Mouse (Mus musculus) urinary bladder, postnatal 10 days (tissue): ENCODE results near the gene 2310057M21Rik.

Experiments
- DNase-seq: peaks from one replicate; pipeline ENCODE4 v3.0.0; 2022; ENCODE audit warnings: low spot score

Gene 2310057M21Rik

DNA sequence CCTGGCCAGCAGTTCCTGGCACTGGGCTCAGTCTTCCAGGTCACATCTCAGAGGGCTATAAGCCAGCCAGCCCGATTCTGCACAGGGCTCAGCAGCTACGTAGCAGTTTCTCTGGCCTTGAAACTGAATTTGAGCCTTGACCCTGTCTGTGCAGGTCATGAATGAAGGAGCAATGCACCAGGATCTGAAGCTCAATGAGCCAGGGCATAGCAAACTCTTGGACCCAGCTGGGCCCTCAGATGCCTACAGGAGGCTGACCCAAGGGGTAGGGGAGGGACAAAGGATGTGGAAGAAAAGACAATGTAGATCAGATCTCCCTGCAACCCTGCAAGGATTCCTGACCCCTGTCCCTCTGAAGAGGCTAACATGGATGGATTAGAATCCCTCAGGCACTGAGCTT, 40.4 kb downstream of the 2310057M21Rik start, which contains the start of gene Cuzd1:
Gene Cuzd1, minus strand, starts transcription at position 101 of the 400 bp plus-strand sequence.
- no peak for DNase-seq

DNA sequence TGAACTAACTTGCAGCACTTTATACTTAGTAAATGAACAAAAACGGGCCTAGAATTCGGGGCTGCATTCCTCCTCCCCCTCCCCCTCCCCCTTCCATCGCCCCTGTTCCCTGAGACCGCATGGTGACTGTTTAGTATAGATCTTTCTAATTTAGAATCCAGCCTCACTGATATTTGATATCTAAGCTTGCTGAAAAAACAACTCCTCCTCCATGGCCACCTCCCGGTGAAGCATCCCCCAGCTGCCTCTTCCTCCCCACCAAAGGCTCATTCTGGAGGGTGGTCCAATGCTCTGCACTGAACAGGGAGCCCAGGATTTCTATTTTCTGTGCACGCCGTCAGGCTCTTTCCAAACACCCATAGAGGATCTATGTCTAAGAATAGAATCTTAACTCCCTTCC, 44.2 kb downstream of the 2310057M21Rik start:
- DNase-seq = no peak

DNA sequence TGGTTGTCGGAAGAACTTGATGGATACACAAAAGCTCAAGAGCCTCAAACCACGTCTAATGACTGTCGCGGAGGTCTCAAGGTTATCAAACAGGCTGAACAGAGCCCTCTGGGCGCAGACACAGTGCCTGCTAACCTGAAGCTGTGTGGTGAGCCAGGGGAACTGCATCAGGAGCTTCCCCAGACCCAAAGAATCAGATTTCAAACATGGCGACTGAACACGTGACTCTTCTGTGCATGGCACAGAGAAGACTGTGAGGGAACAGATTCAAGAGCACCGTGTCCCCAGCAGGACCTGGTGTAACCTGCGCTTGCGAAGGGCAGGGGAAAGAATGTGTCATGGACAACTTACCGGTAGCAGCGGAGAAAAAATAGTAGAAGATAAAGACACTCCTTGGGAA, 45.0 kb downstream of the 2310057M21Rik start:
- no peak for DNase-seq

DNA sequence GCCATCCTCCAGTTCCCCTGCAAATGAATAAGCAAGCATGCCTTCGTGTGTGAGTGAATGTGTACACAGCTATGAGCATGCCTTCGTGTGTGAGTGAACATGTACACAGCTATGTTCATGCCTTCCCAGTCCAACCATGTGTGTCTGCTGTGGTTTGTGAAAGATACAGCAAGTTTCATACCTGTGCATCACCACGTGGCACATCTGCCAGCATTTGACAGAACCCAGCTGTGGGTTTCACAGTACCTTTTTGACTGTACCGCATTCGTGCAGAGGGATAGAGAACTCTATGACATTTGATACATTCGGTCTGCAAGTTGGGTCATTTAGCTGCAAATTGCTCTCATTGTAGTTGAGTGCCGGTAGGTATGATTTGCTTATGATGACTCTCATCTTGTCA, 48.1 kb downstream of the 2310057M21Rik start:
- no peak for DNase-seq

DNA sequence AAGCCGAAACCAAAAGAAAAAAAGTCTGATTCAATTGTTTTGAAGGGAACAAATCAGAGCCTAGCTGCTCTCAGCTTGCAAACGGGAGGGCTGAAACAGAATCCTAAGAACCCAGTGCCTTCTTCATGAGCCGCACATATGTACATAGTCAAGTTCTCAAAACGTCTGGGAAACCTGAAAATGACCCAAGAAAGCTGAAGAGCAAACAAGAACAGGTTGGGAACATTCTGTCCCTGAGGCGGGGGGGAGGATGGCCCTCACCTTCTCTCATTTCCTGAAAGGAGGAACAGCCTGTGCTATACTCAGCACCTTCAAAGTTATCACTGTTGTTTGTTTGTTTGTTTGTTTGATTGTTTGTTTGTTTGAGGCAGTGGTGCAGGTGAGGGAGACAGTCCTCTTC, 55.8 kb downstream of the 2310057M21Rik start:
- no peak for DNase-seq

DNA sequence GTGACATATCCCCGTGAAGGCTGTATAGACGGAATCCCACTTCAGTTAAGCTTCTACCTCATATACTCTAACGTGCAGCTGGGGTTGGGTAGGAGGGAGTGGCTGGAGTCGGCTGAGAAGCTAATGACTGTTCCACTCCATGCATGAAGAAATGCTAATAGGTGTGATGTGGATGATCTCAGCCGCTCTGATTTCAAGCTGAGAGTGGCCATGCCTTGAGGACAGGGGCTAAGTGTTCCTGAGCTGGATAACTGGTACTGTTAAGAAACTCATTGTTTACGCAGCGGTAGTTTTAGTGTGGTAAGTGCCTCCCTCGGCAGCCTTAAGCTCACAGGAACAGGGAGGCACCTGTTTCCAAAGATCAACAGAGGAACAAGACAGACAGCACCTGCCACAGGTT, 59.2 kb downstream of the 2310057M21Rik start:
- no peak for DNase-seq

DNA sequence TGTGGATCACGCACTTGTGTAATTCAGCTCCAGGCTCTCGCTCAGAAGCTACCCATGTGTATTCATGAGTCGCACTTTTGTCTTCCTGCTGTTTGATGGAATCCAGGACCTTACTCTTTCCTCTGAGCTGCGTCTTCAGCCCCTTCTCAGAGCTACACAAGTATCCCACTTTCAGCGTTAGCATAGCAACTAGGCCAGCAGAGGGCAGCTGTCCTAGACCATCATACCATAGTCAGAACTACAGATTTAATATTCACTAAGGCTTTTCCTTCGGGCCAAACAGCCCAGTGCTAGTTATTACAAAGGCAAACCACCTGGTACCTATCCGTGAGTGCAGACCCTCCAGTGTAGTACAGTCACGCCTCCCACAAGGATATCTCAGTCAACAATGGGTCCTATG, 65.4 kb downstream of the 2310057M21Rik start:
- no peak for DNase-seq
